Mouse (Mus musculus) heart, adult 10 weeks (tissue): Measurements from ENCODE around the gene Igf2bp2. TPM values are rescaled to one million over a fixed set of nuclear protein-coding genes. Genes with fewer than 3 reads are reported as not detected.

ENCODE experiments used
- polyA plus RNA-seq: library from polyadenylated mRNA; stranded (reverse); fragments of 350-450 nt; fragmentation: Illumina TruSeq; extraction: RNeasy Lipid Tissue Mini Kit (QIAGEN cat#74804); gene quantifications from one replicate; pipeline ENCODE4 v1.2.3, GENCODE M21; 2014; ENCODE audit warnings: low read depth, low replicate concordance

Igf2bp2 gene
- 5.2 TPM for polyA plus RNA-seq

DNA sequence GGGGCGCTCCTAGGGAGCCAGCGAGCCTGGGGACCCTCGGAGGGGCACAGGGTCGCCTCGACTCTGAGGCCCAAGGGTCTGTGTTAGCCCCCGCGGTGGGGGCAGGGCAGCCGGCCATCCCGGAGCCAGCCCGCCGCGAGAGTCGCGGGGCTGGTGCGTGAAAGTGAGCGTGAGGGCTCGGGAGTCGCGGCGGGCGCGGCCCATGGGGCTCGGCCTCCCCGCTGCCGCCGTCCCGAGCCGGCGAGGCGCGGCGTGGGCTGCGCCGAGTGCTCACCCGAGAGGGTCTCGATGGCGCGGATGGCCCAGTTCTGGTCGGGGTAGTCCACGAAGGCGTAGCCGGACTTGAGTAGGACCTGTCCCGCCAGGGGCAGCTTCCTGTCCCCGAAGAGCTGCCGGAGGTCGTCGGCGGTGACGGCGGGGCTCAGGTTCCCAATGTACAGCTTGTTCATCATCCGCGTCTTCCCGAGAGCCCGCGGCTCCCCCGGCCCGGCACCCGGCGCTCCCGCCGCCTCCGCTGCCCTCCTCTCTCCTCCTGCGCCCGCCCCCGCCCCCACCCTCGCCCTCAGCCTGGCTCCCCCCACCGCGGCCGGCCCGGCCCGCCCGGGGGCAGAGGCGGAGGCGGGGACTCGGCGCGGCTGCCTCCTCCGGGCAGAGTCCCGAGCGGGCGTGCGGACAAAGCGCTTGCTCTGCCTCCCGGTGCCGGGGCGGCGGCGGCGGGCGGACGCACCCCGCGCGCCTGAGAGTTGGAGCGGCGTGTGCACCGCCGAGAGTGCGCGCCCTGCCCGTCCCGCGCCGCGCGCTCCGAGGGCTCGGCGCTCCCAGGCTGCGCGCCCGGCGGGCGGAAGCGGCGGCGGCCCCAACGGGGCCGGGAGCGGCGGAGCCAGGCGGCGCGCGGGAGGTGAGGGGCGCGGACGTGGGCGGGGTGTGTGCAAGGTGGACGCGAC, at the start of gene Igf2bp2:
Gene Igf2bp2, minus strand, starts transcription at position 788 of the 944 bp plus-strand sequence.

GRCm38 (mm10) chr16:22009099-22009584, 154.0 kb downstream of the Igf2bp2 start, which contains the start of gene Senp2:
Gene Senp2 (plus strand): TSS chr16:22009484.

Other genes with a start within 250 kb of the Igf2bp2 start
- 17.6 TPM for gene Tmem41a, start 215.7 kb downstream of the Igf2bp2 start, polyA plus RNA-seq
- not detected for gene Liph, start 167.6 kb downstream of the Igf2bp2 start, polyA plus RNA-seq
- 18.7 TPM for gene Senp2, start 153.8 kb downstream of the Igf2bp2 start, polyA plus RNA-seq
- gene Tra2b, start 102.7 kb upstream of the Igf2bp2 start, polyA plus RNA-seq: 65.2 TPM